Mouse (Mus musculus): Measurements from ENCODE around the gene Tspyl3. TPM values are rescaled to one million over a fixed set of nuclear protein-coding genes. Genes with fewer than 3 reads are reported as not detected.

Tspyl3 gene
- polyA plus RNA-seq, 1 experiment from 2014 or later = 9.9 TPM

DNA sequence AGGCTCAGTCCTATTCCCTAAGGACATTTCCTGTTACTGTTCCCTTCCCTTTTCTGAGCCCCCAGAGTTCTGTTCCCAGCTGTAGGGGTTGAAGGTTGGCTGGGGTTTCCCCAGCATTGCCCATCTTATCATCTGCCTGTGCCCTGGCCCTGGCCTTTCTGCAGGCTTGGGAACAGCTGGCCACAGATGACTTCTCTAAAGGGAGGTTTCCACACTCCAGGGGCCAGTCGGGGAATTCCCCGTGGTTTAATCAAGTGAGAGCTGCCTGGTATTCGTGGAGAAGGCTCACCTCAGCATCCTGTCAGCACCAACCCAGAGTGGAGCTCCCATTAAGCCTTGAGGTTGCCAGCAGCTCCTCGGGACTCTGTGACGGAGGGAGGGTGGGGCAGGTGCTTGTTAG, 26.8 kb downstream of the Tspyl3 start:
- Histone ChIP-seq H3K4me2 (ENCODE audit: low read depth, low read length) (no peak overlapping the region), H3K4me1 (ENCODE audit: control insufficient read depth, insufficient read depth, low read length) (no peaks in the 10 kb centered on the region), H3K9ac (ENCODE audit: low read length) (no peak overlapping the region), H3K9me3 (replicated peaks; ENCODE audit: control insufficient read depth, low read length) (no peaks in the 10 kb centered on the region), H3K27me3 (ENCODE audit: control insufficient read depth, insufficient read depth, low read length) (no peaks in the 10 kb centered on the region), H3K27ac (ENCODE audit: low read length) (no peak overlapping the region), H3K36me3 (ENCODE audit: control insufficient read depth, insufficient read depth, low read length) (peaks cover 31% of the 10 kb centered on the region), H3K4me3 (replicated peaks; ENCODE audit: low read length) (no peak overlapping the region)
- WGBS = 72% methylated on average over 5 of the region's 5 CpGs
- ATAC-seq (ENCODE audit: insufficient read depth, low FRiP score) = no peak

DNA sequence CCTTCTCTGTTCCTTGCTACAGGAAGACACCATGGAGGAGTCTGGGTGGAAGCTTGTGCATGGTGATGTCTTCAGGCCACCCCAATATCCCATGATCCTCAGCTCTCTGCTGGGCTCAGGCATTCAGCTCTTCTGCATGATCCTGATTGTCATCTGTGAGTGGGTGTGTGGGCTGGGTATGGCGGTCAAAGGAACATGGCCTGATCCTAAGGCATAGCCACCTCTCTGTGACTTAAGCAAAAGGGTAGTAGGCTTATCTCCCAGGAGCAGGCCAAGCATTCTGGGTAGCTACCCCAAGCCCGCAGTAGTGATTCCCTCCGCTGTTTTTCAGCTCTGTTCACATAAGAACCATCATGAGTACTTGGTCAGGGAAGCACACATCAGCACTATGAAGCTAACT, 31.0 kb downstream of the Tspyl3 start:
- H3K36me3 ChIP-seq (ENCODE audit: control insufficient read depth, insufficient read depth, low read length) = peaks cover 35% of the 10 kb centered on the region
- H3K9me3 ChIP-seq (replicated peaks; ENCODE audit: control insufficient read depth, low read length) = no peaks in the 10 kb centered on the region
- no peaks in the 10 kb centered on the region for H3K27me3 ChIP-seq (ENCODE audit: control insufficient read depth, insufficient read depth, low read length)
- H3K4me3 ChIP-seq (replicated peaks; ENCODE audit: low read length) = no peak overlapping the region
- 97% methylated on average over 3 of the region's 3 CpGs for WGBS
- H3K4me2 ChIP-seq (ENCODE audit: low read depth, low read length) = no peak overlapping the region
- H3K9ac ChIP-seq (ENCODE audit: low read length) = no peak overlapping the region
- ATAC-seq (ENCODE audit: insufficient read depth, low FRiP score) = no peak
- H3K4me1 ChIP-seq (ENCODE audit: control insufficient read depth, insufficient read depth, low read length) = no peaks in the 10 kb centered on the region
- no peak overlapping the region for H3K27ac ChIP-seq (ENCODE audit: low read length)

DNA sequence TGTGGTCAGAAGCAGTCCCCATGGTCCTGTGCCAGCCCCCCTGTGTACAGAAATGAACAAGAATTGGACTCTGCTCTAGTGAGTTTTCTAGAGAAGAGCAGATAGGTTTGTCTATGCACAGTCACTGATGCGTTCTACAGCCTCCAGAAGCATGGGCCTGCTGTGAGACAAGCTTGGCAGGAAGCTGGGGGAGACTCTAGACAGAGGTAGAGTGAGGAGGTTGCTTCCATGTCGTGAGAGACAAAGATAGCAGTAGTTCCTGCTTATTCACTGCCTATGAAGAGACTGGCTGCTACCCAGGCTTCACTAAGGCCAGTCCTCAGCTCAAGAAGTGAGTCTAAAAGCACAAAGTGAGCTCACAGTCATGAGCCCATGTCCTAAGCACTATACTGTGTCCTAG, 34.0 kb downstream of the Tspyl3 start:
- Histone ChIP-seq H3K36me3 (ENCODE audit: control insufficient read depth, insufficient read depth, low read length) (peaks cover 38% of the 10 kb centered on the region), H3K27me3 (ENCODE audit: control insufficient read depth, insufficient read depth, low read length) (no peaks in the 10 kb centered on the region), H3K27ac (ENCODE audit: low read length) (no peak overlapping the region), H3K4me1 (ENCODE audit: control insufficient read depth, insufficient read depth, low read length) (no peaks in the 10 kb centered on the region), H3K9me3 (replicated peaks; ENCODE audit: control insufficient read depth, low read length) (no peaks in the 10 kb centered on the region), H3K9ac (ENCODE audit: low read length) (no peak overlapping the region), H3K4me2 (ENCODE audit: low read depth, low read length) (no peak overlapping the region), H3K4me3 (replicated peaks; ENCODE audit: low read length) (no peak overlapping the region)
- WGBS = 69% methylated on average over 2 of the region's 2 CpGs
- ATAC-seq (ENCODE audit: insufficient read depth, low FRiP score) = no peak

DNA sequence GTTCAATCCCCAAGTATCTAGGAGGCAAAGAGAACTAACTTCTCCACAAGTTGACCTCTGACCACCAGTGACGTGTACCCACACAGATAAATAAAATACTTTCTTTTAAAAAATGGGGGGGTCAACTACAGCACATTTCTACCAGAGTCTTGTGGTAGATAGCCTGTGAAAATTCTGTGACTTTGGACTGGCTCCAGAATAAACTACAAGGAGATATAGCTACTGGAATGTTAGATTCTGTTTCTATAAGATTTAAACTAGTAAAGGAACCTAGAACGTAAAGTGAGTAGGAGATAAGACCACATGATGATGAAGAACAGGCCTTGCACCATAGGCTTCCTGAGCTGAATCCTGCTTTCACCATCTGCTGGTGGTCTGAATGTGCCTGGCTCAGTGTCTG, 37.4 kb downstream of the Tspyl3 start:
- Histone ChIP-seq H3K9ac (ENCODE audit: low read length) (no peak overlapping the region), H3K4me2 (ENCODE audit: low read depth, low read length) (no peak overlapping the region), H3K27ac (ENCODE audit: low read length) (no peak overlapping the region), H3K9me3 (replicated peaks; ENCODE audit: control insufficient read depth, low read length) (no peaks in the 10 kb centered on the region), H3K4me3 (replicated peaks; ENCODE audit: low read length) (no peak overlapping the region), H3K4me1 (ENCODE audit: control insufficient read depth, insufficient read depth, low read length) (no peaks in the 10 kb centered on the region), H3K36me3 (ENCODE audit: control insufficient read depth, insufficient read depth, low read length) (peaks cover 21% of the 10 kb centered on the region), H3K27me3 (ENCODE audit: control insufficient read depth, insufficient read depth, low read length) (no peaks in the 10 kb centered on the region)
- ATAC-seq (ENCODE audit: insufficient read depth, low FRiP score) = no peak
- WGBS = 87% methylated on average over 2 of the region's 2 CpGs

DNA sequence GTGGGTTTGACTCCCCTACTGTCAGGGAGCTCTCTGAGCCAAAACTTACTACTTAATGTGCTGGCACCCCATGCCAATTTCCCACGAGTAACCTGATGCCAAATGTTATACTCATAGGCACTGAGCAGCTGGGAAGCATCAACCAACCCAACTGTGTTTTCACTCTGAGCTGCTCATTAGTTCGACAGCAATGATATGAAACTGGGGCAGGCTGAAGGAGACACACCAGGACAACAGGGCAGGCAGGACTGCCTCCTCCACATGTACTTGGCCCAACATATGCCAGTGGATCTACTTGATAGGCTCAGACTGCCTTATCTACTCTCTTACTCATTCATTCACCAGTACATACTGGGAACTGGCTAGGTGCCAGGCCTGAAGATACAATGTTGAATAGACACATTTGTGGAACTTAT, 39.1 kb downstream of the Tspyl3 start:
- H3K9me3 ChIP-seq (replicated peaks; ENCODE audit: control insufficient read depth, low read length) = no peaks in the 10 kb centered on the region
- H3K4me3 ChIP-seq (replicated peaks; ENCODE audit: low read length) = no peak overlapping the region
- peak; percentile 53; the same call in 1 of the 2 replicates for ATAC-seq (ENCODE audit: insufficient read depth, low FRiP score)
- no peak overlapping the region for H3K9ac ChIP-seq (ENCODE audit: low read length)
- 57% methylated on average over 2 of the region's 2 CpGs for WGBS
- H3K4me2 ChIP-seq (ENCODE audit: low read depth, low read length) = no peak overlapping the region
- no peak overlapping the region for H3K27ac ChIP-seq (ENCODE audit: low read length)
- no peaks in the 10 kb centered on the region for H3K27me3 ChIP-seq (ENCODE audit: control insufficient read depth, insufficient read depth, low read length)
- H3K4me1 ChIP-seq (ENCODE audit: control insufficient read depth, insufficient read depth, low read length) = no peaks in the 10 kb centered on the region
- peaks cover 18% of the 10 kb centered on the region for H3K36me3 ChIP-seq (ENCODE audit: control insufficient read depth, insufficient read depth, low read length)

DNA sequence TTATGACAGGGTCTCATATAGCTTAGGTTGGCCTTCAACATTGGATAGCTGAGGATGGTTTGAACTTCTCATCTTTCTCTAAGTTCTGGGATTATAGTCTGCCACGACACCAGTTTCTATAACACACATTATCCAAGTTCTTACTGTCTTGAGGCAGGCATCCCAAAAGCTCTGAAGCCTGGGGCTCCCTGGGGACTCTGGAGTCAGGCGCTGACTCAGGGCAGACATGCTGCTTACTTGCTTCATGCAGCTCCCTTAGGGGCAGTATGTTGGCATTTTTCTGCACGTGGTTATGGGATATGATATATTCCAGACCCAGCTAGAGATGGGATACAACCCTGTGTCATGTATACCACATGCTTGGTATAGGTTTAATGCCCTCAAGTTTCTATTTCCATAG, 45.3 kb downstream of the Tspyl3 start:
- no peak for ATAC-seq (ENCODE audit: insufficient read depth, low FRiP score)
- 0 out of 2 replicates have a peak, but pooled peaks cover 3% of the 10 kb centered on the region for H3K4me1 ChIP-seq (ENCODE audit: control insufficient read depth, insufficient read depth, low read length)
- H3K9me3 ChIP-seq (replicated peaks; ENCODE audit: control insufficient read depth, low read length) = no peaks in the 10 kb centered on the region
- H3K27ac ChIP-seq (ENCODE audit: low read length) = no peak overlapping the region
- WGBS = 85% methylated on average over 3 of the region's 3 CpGs
- H3K36me3 ChIP-seq (ENCODE audit: control insufficient read depth, insufficient read depth, low read length) = no peaks in the 10 kb centered on the region
- no peaks in the 10 kb centered on the region for H3K27me3 ChIP-seq (ENCODE audit: control insufficient read depth, insufficient read depth, low read length)
- no peak overlapping the region for H3K4me3 ChIP-seq (replicated peaks; ENCODE audit: low read length)
- no peak overlapping the region for H3K4me2 ChIP-seq (ENCODE audit: low read depth, low read length)
- H3K9ac ChIP-seq (ENCODE audit: low read length) = no peak overlapping the region

DNA sequence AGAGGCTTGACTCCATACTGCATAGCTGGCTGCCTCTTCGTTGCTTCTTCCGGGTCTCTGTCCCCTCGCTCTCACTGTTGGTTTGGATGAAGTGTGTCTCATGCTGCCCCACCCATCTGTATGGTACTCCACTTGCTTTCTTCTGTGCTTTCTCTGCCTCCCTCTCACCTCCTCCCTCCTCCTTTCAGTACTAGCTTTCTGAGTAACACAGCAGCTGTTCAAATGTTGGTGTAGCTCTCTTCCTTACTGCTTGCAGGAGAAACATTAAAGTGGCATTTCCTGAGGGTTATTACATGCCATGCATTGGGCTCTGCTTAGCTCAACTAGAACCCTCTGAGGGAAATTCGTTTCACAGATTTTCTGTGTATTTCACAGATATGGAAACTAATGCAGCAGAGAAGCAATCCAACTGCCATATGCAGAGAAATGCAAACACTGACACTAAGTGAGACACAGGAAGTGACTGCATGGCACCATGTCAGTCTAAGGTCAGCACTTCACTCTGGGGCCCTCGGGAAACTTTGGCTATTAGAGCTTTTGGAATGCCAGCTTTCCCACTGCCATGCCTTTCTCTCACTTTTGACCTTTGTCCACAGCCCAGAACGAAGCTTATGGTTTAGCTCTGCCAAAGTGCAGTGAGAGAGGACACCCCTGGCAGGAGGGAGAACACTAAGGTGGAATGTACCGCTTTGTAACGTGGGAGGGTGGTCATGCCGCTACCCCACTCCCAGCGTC, 45.9 kb downstream of the Tspyl3 start:
- no peaks in the 10 kb centered on the region for H3K36me3 ChIP-seq (ENCODE audit: control insufficient read depth, insufficient read depth, low read length)

DNA sequence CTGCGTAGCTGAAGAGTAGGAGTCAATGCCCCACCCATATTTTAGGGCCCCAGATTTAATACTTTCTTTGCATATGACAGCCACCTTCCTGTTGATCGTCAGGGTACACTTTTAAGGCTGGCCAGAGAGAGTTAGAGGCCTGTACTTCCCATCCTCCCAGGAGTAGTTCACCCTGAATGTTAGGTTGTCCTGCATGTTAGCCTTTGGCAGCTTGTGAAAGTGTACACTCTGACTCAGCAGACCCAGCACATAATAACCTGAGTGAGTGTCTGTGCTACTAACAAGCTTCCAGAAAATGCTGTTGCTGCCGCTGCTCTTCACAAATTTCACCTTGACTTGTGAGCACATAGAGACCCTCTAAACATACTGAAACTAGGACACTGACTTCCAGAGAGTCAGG, 48.1 kb downstream of the Tspyl3 start:
- Histone ChIP-seq H3K9me3 (replicated peaks; ENCODE audit: control insufficient read depth, low read length) (no peaks in the 10 kb centered on the region), H3K27ac (ENCODE audit: low read length) (no peak overlapping the region), H3K27me3 (ENCODE audit: control insufficient read depth, insufficient read depth, low read length) (no peaks in the 10 kb centered on the region), H3K4me2 (ENCODE audit: low read depth, low read length) (no peak overlapping the region), H3K36me3 (ENCODE audit: control insufficient read depth, insufficient read depth, low read length) (no peaks in the 10 kb centered on the region), H3K9ac (ENCODE audit: low read length) (no peak overlapping the region), H3K4me1 (ENCODE audit: control insufficient read depth, insufficient read depth, low read length) (0 out of 2 replicates have a peak, but pooled peaks cover 3% of the 10 kb centered on the region), H3K4me3 (replicated peaks; ENCODE audit: low read length) (no peak overlapping the region)
- no peak for ATAC-seq (ENCODE audit: insufficient read depth, low FRiP score)
- 86% methylated on average over 3 of the region's 3 CpGs for WGBS

More for the DNA sequence above, 45.9 kb downstream of the Tspyl3 start:
- Histone ChIP-seq H3K9ac (ENCODE audit: low read length) (no peak overlapping the region), H3K27ac (ENCODE audit: low read length) (no peak overlapping the region), H3K4me3 (replicated peaks; ENCODE audit: low read length) (no peak overlapping the region), H3K27me3 (ENCODE audit: control insufficient read depth, insufficient read depth, low read length) (no peaks in the 10 kb centered on the region), H3K9me3 (replicated peaks; ENCODE audit: control insufficient read depth, low read length) (no peaks in the 10 kb centered on the region), H3K4me1 (ENCODE audit: control insufficient read depth, insufficient read depth, low read length) (0 out of 2 replicates have a peak, but pooled peaks cover 3% of the 10 kb centered on the region), H3K4me2 (ENCODE audit: low read depth, low read length) (no peak overlapping the region)
- 78% methylated on average over 10 of the region's 10 CpGs for WGBS
- ATAC-seq (ENCODE audit: insufficient read depth, low FRiP score) = no peak

DNA sequence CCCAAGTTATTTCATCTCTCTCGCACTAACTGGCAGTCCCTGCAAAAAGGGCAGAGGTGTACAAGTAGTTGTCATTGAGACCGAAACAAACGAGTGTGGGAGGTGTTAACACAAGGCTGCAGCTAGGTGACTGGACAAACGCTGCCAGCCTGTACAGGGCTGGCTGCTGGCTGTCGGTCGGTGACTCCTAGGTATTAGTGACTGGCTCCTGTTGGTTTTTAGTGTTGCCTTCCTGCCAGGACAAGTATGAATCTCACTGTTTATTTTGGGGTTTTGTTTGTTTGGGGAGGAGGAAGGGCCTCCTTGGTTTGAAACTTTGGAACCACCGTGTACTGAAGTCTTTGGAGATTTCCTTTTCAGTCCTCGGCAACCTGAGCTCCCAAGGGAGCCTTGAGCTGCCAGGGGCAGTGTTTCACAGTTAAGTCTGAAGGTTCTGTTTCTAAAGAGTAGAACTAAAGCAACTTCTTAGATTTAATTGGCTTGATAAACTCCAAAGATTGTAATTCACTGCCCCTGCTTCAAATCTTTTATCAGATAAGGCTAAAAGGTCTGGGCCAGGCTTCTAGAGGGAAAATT, 49.2 kb downstream of the Tspyl3 start:
- Histone ChIP-seq H3K9me3 (replicated peaks; ENCODE audit: control insufficient read depth, low read length) (no peaks in the 10 kb centered on the region), H3K4me1 (ENCODE audit: control insufficient read depth, insufficient read depth, low read length) (0 out of 2 replicates have a peak, but pooled peaks cover 3% of the 10 kb centered on the region), H3K4me2 (ENCODE audit: low read depth, low read length) (no peak overlapping the region), H3K9ac (ENCODE audit: low read length) (no peak overlapping the region), H3K36me3 (ENCODE audit: control insufficient read depth, insufficient read depth, low read length) (no peaks in the 10 kb centered on the region), H3K27ac (ENCODE audit: low read length) (no peak overlapping the region), H3K27me3 (ENCODE audit: control insufficient read depth, insufficient read depth, low read length) (no peaks in the 10 kb centered on the region), H3K4me3 (replicated peaks; ENCODE audit: low read length) (no peak overlapping the region)
- WGBS = 59% methylated on average over 8 of the region's 8 CpGs
- no peak for ATAC-seq (ENCODE audit: insufficient read depth, low FRiP score)
